In genomic region chr10:78001796-78002195, GRCm38 (mm10) we compare ENCODE assay signal across 13 mouse cellular contexts. TPM values are rescaled to one million over a fixed set of nuclear protein-coding genes. Genes with fewer than 3 reads are reported as not detected.
DNase-seq lines count a peak whose midpoint lies in the region; ATAC-seq and TF ChIP-seq lines count a peak whose summit lies in the region.
"Had no signal": no experiment of that assay in that cellular context is flagged by ENCODE, and none has a peak within 500 bp of the region (broad histone marks: within the 10 kb centered on the region; RNA-seq: fewer than 3 reads in every experiment).

No protein-coding gene starts in this region.

- H3K36me3 ChIP-seq in midbrain, postnatal 0 days (ENCODE audit: insufficient read depth, low read length), result peaks cover 53% of the 10 kb centered on the region
- peaks cover 57% of the 10 kb centered on the region for H3K36me3 ChIP-seq in forebrain, embryonic 14.5 days (ENCODE audit: control insufficient read depth, insufficient read depth, low read length)

- H3K4me3 ChIP-seq in cortical plate, adult 2 months (ENCODE audit: insufficient read depth, low read length), result no peak overlapping the region
- no peak overlapping the region for H3K4me3 ChIP-seq in midbrain, postnatal 0 days (ENCODE audit: low read depth, low read length)
- H3K4me3 ChIP-seq in forebrain, embryonic 14.5 days (ENCODE audit: low read depth, low read length), result no peak overlapping the region
- H3K4me3 ChIP-seq: limb, embryonic 10.5 days had no signal

- no peak overlapping the region for H3K9ac ChIP-seq in midbrain, postnatal 0 days (replicated peaks; ENCODE audit: low read length, poor library complexity, severe bottlenecking)
- H3K9ac ChIP-seq in forebrain, embryonic 14.5 days (ENCODE audit: low read length), result no peak overlapping the region

- intact Hi-C loops in heart, postnatal 25 days (cut with DNase I), result no loop called here

- ATAC-seq in midbrain, postnatal 0 days (ENCODE audit: low FRiP score), result no peak
- ATAC-seq in megakaryocyte progenitor cell, adult 5-6 weeks (replicated peaks; ENCODE audit: poor library complexity), result no peak
- ATAC-seq in forebrain, embryonic 14.5 days, result no peak
- ATAC-seq: hindbrain, embryonic 16.5 days had no signal

- H3K4me1 ChIP-seq in cortical plate, adult 2 months (ENCODE audit: control insufficient read depth, insufficient read depth, low read length), result peaks cover 17% of the 10 kb centered on the region
- peaks cover 8% of the 10 kb centered on the region; the same call in 1 of the 2 replicates for H3K4me1 ChIP-seq in midbrain, postnatal 0 days (ENCODE audit: insufficient read depth, low read length)
- no peaks in the 10 kb centered on the region for H3K4me1 ChIP-seq in forebrain, embryonic 14.5 days (ENCODE audit: control insufficient read depth, insufficient read depth, low read length)

- no peak for TF ChIP-seq POLR2A in cortical plate, adult 2 months (IDR thresholded peaks at IDR 0.05; ENCODE audit: extremely low read depth, insufficient read depth, low read length)

- H3K27ac ChIP-seq in cortical plate, adult 2 months (ENCODE audit: insufficient read depth, low read length), result peak overlapping the region; percentile 87
- no peak overlapping the region for H3K27ac ChIP-seq in midbrain, postnatal 0 days (ENCODE audit: low read depth, low read length)
- H3K27ac ChIP-seq in forebrain, embryonic 14.5 days (ENCODE audit: low read depth, low read length), result no peak overlapping the region
- H3K27ac ChIP-seq: limb, embryonic 10.5 days; macrophage had no signal

- no peaks in the 10 kb centered on the region for H3K27me3 ChIP-seq in midbrain, postnatal 0 days (ENCODE audit: insufficient read depth, low read length)
- H3K27me3 ChIP-seq in forebrain, embryonic 14.5 days (replicated peaks; ENCODE audit: control insufficient read depth, insufficient read depth, low read length), result no peaks in the 10 kb centered on the region

- no peaks in the 10 kb centered on the region for H3K9me3 ChIP-seq in midbrain, postnatal 0 days (ENCODE audit: low read length)
- H3K9me3 ChIP-seq in forebrain, embryonic 14.5 days (replicated peaks; ENCODE audit: control insufficient read depth, low read length), result no peaks in the 10 kb centered on the region
- H3K9me3 ChIP-seq: limb, embryonic 10.5 days had no signal

- no peak for TF ChIP-seq CTCF in cortical plate, adult 2 months (IDR thresholded peaks at IDR 0.05; ENCODE audit: extremely low read depth, insufficient read depth, low read length)
- TF ChIP-seq CTCF in midbrain, postnatal 0 days (IDR thresholded peaks at IDR 0.05), result no peak

- WGBS in midbrain, postnatal 0 days, result 93% methylated on average over 11 of the region's 11 CpGs
- WGBS in forebrain, embryonic 14.5 days, result 84% methylated on average over 11 of the region's 11 CpGs

- peak; percentile 92 to 95 for DNase-seq in frontal cortex, adult 2 months (ENCODE audit: extremely low spot score in 1 of 2, low spot score in 1 of 2)
- peak; percentile 31 for DNase-seq in heart, postnatal 25 days (ENCODE audit: low spot score)
- peak; percentile 89 to 93 for DNase-seq in left cerebral cortex, adult 9 months (ENCODE audit: low spot score in 2 of 2)
- DNase-seq in midbrain, postnatal 0 days (ENCODE audit: low spot score), result no peak
- no peak for DNase-seq in urinary bladder, adult 2 months (ENCODE audit: low spot score)
- DNase-seq in forebrain, embryonic 14.5 days (ENCODE audit: low spot score), result no peak
- DNase-seq: adrenal gland, postnatal 14 days; cerebellum, adult 9-10 months had no signal

- no peak overlapping the region for H3K4me2 ChIP-seq in midbrain, postnatal 0 days (ENCODE audit: low read depth, low read length, poor library complexity, severe bottlenecking)
- H3K4me2 ChIP-seq in forebrain, embryonic 14.5 days (ENCODE audit: low read length), result no peak overlapping the region

RNA-seq across cellular contexts. Expression of gene Pfkl, which starts 8.1 kb away (rescaled TPM):
- 158 and 186 TPM in 2 replicates for polyA plus RNA-seq in cortical plate, adult 2 months (2012; rRNA removed)
- 164 and 180 TPM in 2 replicates for polyA plus RNA-seq in frontal cortex, adult 2 months (2012; rRNA removed)
- 100 to 1,000 TPM; 106 to 115 TPM for total RNA-seq in heart, postnatal 25 days (2021)
- total RNA-seq in midbrain, postnatal 0 days (2014; rRNA removed), result 165 and 166 TPM in 2 replicates
- polyA plus RNA-seq in midbrain, postnatal 0 days (2015; fragmentation: Nextera tagmentation; extraction: Ambion mirVana), result 98.5 and 104 TPM in 2 replicates
- 53.7 and 55.3 TPM in 2 replicates for polyA plus RNA-seq in urinary bladder, adult 2 months (2012; rRNA removed)
- total RNA-seq in megakaryocyte progenitor cell, adult 5-6 weeks (2015), result 13.7 and 15.5 TPM in 2 replicates
- 36.1 and 44.2 TPM in 2 replicates for total RNA-seq in megakaryocyte progenitor cell, adult 5-6 weeks (2017)
- 77.0 and 91.6 TPM in 2 replicates for polyA plus RNA-seq in forebrain, embryonic 14.5 days (2014; fragmentation: Nextera tagmentation; extraction: Ambion mirVana)

RNA-seq across cellular contexts. Expression of gene 1810043G02Rik, which starts 23.5 kb away (rescaled TPM):
- polyA plus RNA-seq in cortical plate, adult 2 months (2012; rRNA removed), result 74.0 and 74.4 TPM in 2 replicates
- 66.6 and 82.8 TPM in 2 replicates for polyA plus RNA-seq in frontal cortex, adult 2 months (2012; rRNA removed)
- 10 to 100 TPM in 1 of 2 experiments, 1 to 10 TPM in 1; 9.7 to 11.1 TPM for total RNA-seq in heart, postnatal 25 days (2021)
- 60.0 and 61.7 TPM in 2 replicates for total RNA-seq in midbrain, postnatal 0 days (2014; rRNA removed)
- 66.2 and 72.6 TPM in 2 replicates for polyA plus RNA-seq in midbrain, postnatal 0 days (2015; fragmentation: Nextera tagmentation; extraction: Ambion mirVana)
- 26.9 and 27.3 TPM in 2 replicates for polyA plus RNA-seq in urinary bladder, adult 2 months (2012; rRNA removed)
- 6.0 and 6.4 TPM in 2 replicates for total RNA-seq in megakaryocyte progenitor cell, adult 5-6 weeks (2015)
- 5.9 and 11.2 TPM in 2 replicates for total RNA-seq in megakaryocyte progenitor cell, adult 5-6 weeks (2017)
- 31.0 and 35.0 TPM in 2 replicates for polyA plus RNA-seq in forebrain, embryonic 14.5 days (2014; fragmentation: Nextera tagmentation; extraction: Ambion mirVana)

RNA-seq across cellular contexts. Expression of gene Trpm2, which starts 31.4 kb away (rescaled TPM):
- polyA plus RNA-seq in cortical plate, adult 2 months (2012; rRNA removed), result 30.8 and 32.0 TPM in 2 replicates
- polyA plus RNA-seq in frontal cortex, adult 2 months (2012; rRNA removed), result 22.5 and 28.3 TPM in 2 replicates
- under 1 TPM; 0.55 to 0.56 TPM for total RNA-seq in heart, postnatal 25 days (2021)
- total RNA-seq in midbrain, postnatal 0 days (2014; rRNA removed), result 7.3 and 12.5 TPM in 2 replicates
- polyA plus RNA-seq in midbrain, postnatal 0 days (2015; fragmentation: Nextera tagmentation; extraction: Ambion mirVana), result 5.6 and 8.0 TPM in 2 replicates
- 0.90 and 1.5 TPM in 2 replicates for polyA plus RNA-seq in urinary bladder, adult 2 months (2012; rRNA removed)
- total RNA-seq in megakaryocyte progenitor cell, adult 5-6 weeks (2015), result 2.7 and 5.1 TPM in 2 replicates
- total RNA-seq in megakaryocyte progenitor cell, adult 5-6 weeks (2017), result 1.4 and 2.9 TPM in 2 replicates
- 1.4 and 2.8 TPM in 2 replicates for polyA plus RNA-seq in forebrain, embryonic 14.5 days (2014; fragmentation: Nextera tagmentation; extraction: Ambion mirVana)

RNA-seq across cellular contexts. Expression of gene Dnmt3l, which starts 40.0 kb away (rescaled TPM):
- polyA plus RNA-seq in cortical plate, adult 2 months (2012; rRNA removed), result 0.13 and 0.38 TPM in 2 replicates
- polyA plus RNA-seq in frontal cortex, adult 2 months (2012; rRNA removed), result 0.34 and 0.52 TPM in 2 replicates
- total RNA-seq in heart, postnatal 25 days (2021), result under 1 TPM in 1 of 2 experiments, not detected in 1; 0.22 TPM
- total RNA-seq in midbrain, postnatal 0 days (2014; rRNA removed), result not detected in 2 replicates
- not detected in 2 replicates for polyA plus RNA-seq in midbrain, postnatal 0 days (2015; fragmentation: Nextera tagmentation; extraction: Ambion mirVana)
- 43.8 and 60.7 TPM in 2 replicates for polyA plus RNA-seq in urinary bladder, adult 2 months (2012; rRNA removed)
- total RNA-seq in megakaryocyte progenitor cell, adult 5-6 weeks (2015), result 1.5 and 4.4 TPM in 2 replicates
- 1.3 and 3.2 TPM in 2 replicates for total RNA-seq in megakaryocyte progenitor cell, adult 5-6 weeks (2017)
- not detected in 2 replicates for polyA plus RNA-seq in forebrain, embryonic 14.5 days (2014; fragmentation: Nextera tagmentation; extraction: Ambion mirVana)
- polyA plus RNA-seq: hindbrain, embryonic 16.5 days; limb, embryonic 10.5 days had no signal

RNA-seq across cellular contexts. Expression of gene Aire, which starts 41.6 kb away (rescaled TPM):
- 0.32 and 0.65 TPM in 2 replicates for polyA plus RNA-seq in cortical plate, adult 2 months (2012; rRNA removed)
- polyA plus RNA-seq in frontal cortex, adult 2 months (2012; rRNA removed), result 0.13 and 0.30 TPM in 2 replicates
- total RNA-seq in heart, postnatal 25 days (2021), result not detected
- 0.16 and 0.33 TPM in 2 replicates for total RNA-seq in midbrain, postnatal 0 days (2014; rRNA removed)
- 0.20 and 0.31 TPM in 2 replicates for polyA plus RNA-seq in midbrain, postnatal 0 days (2015; fragmentation: Nextera tagmentation; extraction: Ambion mirVana)
- polyA plus RNA-seq in urinary bladder, adult 2 months (2012; rRNA removed), result 1.0 and 1.7 TPM in 2 replicates
- not detected in 2 replicates for total RNA-seq in megakaryocyte progenitor cell, adult 5-6 weeks (2015)
- total RNA-seq in megakaryocyte progenitor cell, adult 5-6 weeks (2017), result not detected in 2 replicates
- polyA plus RNA-seq in forebrain, embryonic 14.5 days (2014; fragmentation: Nextera tagmentation; extraction: Ambion mirVana), result 0.07 and 0.14 TPM in 2 replicates
- total RNA-seq: adrenal gland, postnatal 14 days had no signal
- polyA plus RNA-seq: macrophage had no signal

Comparison
In these comparisons a context has a peak if more than half of its experiments do, and no peak if none do; other contexts are left out.
1. DNase-seq: peak in frontal cortex, adult 2 months (2 of 2), heart, postnatal 25 days (single experiment) and left cerebral cortex, adult 9 months (2 of 2); none in midbrain, postnatal 0 days (single experiment), urinary bladder, adult 2 months (single experiment) and forebrain, embryonic 14.5 days (single experiment).